Mouse (Mus musculus) cerebral cortex, adult 2 months (tissue): ENCODE results near the gene Zbtb16.

ENCODE experiments used
- WGBS: fragments of 180-500 bp; shearing (Covaris S2); methylation state at CpG from one replicate; pipeline ENCODE4 v1.1.7; 2018; 5-methylcytosine and 5-hydroxymethylcytosine counted together

The Zbtb16 gene

DNA sequence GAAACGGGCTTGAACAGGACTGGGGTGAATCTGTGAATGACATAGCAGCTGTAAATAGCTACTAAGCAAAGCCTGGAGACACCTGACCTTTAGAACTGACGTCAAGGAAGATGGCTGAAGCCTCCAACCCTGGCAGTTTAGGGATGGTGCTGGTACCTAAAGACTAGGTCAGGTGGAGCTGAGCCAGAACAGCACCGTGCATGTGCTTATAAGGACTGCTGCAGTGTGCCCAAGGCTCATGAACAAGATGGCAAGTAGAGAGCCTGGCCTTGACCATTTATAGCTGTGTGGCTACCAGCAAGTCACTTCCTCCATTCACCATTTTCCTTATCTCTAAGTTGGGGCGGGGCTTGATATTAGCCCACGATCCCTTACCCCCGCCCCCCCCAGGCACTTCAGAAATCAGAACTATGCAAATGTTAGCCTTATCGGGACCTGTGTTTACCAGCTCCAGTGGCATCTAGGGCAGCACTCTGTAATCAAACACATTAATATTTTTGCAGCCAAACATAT is 9.6 kb downstream of the Zbtb16 start:
- WGBS, result 75% methylated on average over 7 of the region's 7 CpGs

- 73% methylated on average over 12 of the region's 12 CpGs for WGBS
Measured at GRCm38 (mm10) chr9:48824533-48825130, 11.4 kb downstream of the Zbtb16 start.

DNA sequence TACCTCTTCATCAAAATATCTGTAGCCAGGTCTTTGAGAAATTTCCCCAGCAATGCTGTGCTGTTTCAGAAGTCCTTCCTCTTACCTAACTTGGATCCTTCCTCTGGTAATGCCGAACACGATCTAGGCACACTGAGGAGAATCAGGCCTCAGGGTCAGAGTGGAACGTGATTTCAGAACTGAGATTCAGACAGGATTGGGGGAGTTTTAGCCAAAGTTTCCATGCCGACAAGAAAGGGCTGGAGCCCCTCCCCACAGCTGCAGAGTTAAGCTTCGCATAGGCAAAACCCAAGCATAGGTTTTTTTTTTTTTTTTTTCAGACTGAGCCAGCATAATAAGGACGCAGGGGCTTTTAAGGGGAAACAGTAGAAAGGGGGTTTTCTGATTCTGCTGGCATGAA is 12.2 kb downstream of the Zbtb16 start:
- 64% methylated on average over 6 of the region's 6 CpGs for WGBS

DNA sequence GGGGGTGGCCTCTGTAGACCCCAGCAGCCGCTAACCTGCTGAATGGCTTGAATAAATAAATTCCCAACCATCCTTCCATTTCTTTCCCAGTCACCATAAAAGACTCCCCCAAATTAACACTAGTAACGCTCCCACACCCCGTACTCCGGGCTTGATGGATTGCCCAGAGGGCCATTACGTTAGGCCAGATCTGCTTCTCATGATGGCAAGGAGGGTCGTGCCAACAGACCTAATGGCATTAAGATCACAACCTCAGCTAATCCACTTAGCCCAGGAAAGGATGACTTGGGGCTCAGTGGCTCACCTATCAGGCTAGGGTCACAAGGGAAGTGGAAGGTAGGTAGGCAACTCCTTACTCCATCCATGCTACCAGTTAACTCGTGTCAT is 12.7 kb downstream of the Zbtb16 start:
- WGBS, result 65% methylated on average over 7 of the region's 7 CpGs

DNA sequence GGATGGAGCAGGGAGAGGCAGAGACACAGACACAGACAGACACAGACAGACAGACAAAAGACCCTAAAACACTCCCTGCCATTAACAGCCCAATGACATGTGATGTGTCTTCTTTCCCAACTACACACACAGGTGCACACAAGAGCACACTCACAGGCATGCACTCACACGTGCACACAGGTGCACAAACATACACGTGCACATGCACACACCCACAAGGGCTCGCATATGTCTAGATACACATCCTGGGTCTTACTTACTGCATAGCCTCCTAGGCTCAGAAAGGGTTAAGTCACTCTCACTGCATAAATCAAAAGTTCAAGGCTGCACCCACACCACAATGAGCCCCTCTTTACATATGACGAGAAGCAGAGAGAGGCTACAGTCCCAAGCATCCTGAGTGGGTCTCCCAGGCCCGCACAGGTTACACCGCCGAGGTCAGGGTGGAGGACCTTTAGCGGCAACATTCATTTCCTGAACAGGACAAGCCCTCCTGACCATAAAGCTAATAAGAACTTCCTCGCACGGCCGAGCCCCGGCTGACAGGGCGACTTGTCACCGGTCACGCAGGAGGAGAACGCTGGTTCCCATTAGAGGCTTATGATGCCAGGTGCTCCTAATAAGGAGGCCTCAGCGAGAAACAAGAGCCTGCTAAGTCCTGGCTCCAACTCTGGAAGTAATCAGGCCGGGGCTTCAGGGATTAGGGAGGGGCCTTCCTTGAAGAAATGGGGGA is 13.3 kb downstream of the Zbtb16 start:
- WGBS, result 69% methylated on average over 18 of the region's 18 CpGs

DNA sequence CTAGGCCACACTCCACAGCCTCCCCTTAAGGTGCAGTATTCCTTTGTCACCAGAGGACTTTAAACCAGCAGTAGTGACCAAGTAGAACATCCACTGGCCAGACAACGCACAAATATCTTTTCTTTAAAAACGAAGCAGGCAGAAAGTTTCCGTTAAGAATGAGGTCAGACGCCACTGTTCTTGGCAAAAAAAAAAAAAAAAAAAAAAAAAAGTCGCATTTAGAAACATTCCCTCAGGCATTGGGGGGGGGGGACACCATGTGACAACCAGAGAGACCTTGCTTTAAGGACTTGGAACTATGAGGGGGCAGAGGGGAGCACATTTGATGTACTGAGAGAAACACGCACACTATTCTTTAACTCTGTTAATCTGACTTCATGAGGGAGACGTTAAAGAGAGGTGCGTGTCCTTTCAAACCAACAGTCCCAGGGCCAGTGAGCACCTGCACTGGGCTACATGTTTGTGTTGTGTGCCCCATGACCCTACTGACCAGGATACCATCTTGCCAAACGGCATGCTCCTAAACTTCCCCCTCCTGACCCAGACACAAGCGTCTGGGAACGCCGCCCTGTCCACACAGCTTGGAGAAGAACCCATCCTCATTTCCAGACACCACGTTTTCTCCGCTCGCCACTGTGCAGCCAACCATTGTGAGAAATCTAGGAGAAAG is 14.0 kb downstream of the Zbtb16 start:
- 65% methylated on average over 15 of the region's 15 CpGs for WGBS

- WGBS, result 68% methylated on average over 9 of the region's 9 CpGs
Measured at GRCm38 (mm10) chr9:48821431-48821830, 14.6 kb downstream of the Zbtb16 start.

DNA sequence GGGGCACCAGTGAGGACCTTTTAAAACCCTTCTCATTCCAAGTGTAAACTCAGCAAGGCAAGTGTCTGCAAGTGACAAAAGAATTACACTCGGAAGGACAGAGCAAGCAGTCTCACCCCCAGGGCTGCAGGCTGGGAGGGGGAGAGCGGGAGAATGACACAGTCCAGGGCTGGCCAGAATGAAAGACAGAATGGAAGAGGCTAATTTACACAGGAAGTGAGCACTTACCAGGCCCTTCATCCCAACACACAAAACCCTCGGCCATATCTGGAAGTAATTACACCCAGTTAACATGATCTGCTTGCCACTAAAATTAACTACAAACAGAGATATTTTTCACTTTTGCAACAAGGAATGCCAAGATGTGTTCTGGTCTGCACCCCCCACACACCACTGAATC is 15.2 kb downstream of the Zbtb16 start:
- 45% methylated on average over 3 of the region's 3 CpGs for WGBS

GRCm38 (mm10) chr9:48819695-48820094 is 16.3 kb downstream of the Zbtb16 start:
- 91% methylated on average over 10 of the region's 10 CpGs for WGBS

DNA sequence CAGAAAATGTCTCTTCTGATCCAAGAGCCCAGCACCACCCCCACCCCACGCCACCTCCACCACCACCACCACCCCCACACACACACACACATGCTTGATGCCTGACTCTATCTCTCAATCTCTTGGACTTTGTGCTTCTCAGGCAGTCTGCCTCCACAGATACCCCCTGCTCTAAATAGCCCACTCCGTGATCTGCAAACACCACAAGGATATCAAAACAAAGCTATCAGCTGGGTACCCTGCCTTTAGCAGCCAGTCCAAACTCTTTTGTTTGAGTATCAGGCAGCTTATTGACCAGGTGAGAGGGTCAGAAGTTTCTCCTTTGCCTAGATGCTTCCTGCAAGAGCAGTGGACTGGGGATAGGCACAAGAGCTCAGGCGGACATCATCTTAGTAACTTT is 16.9 kb downstream of the Zbtb16 start:
- 72% methylated on average over 3 of the region's 3 CpGs for WGBS

DNA sequence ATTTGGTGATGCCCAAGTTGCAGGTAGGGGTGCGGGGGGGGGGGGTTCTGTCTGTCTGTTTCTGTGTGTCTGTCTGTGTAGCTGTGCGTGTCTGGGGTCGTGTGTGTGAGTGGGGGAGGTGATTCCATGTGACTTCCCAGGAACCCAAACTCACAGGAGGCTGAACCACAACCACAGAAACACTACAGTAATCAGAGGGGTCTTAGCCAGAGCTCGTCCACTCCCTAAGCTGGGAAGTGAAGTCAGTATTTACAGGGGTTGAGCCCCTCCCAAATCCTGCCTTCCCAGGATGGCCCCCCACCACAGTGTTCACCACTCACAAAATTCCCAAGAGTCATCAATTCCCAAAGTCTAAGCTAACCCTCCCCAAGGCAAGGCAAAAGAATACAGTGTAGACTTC is 18.1 kb downstream of the Zbtb16 start:
- WGBS, result 86% methylated on average over 4 of the region's 4 CpGs

GRCm38 (mm10) chr9:48817399-48817793 is 18.6 kb downstream of the Zbtb16 start:
- WGBS, result 51% methylated on average over 7 of the region's 7 CpGs

DNA sequence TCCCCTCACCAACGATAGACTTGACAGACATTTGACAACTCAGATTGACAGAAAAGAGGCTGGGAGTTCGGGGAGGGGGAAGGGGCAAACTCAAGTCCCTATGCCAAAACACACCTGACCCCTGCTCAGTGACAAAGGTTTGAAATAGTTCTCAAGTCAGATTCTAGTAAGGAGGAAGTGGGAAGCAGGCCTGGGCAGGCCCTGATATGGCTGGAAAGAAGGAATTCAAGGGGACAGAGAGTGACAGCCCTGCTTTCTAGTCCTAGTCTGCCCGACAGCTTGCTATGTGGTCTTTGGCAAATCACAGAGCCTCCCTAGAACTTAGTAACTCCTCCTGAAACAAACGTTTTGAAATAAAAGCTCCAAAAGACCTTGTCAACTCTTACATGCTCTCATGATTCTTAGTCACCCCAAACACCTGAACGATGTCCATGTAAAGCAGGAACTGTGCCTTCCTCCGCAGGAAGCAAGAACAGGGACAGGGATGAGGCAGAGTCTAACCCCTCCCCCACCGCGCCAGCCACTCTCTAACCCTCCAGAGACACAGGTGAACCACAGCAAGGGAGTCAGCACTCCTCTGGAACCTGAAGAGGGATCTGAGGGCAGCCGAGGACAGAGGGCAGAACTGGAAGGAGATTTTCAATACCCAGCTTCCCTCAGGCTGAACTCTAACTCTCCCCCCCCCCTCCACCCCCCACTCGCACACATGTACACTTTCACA is 19.2 kb downstream of the Zbtb16 start:
- WGBS, result 55% methylated on average over 10 of the region's 10 CpGs

DNA sequence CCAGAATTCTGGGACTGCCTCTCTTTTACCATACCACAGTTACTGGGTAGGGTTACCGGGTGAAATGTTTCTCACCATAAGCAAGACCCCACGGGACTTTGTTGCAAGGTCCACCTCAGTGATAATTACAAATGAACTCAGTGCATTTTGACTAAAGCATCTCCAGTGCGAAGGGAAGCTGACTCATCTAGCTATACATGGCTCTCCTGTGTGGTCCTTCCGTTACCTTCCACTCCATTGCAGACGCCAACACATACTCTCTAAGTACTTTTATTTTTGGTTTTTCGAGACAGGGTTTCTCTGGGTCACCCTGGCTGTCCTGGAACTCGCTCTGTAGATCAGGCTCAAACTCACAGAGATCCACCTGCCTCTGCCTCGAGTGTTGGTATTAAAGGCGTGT is 19.9 kb downstream of the Zbtb16 start:
- WGBS, result 70% methylated on average over 9 of the region's 9 CpGs

DNA sequence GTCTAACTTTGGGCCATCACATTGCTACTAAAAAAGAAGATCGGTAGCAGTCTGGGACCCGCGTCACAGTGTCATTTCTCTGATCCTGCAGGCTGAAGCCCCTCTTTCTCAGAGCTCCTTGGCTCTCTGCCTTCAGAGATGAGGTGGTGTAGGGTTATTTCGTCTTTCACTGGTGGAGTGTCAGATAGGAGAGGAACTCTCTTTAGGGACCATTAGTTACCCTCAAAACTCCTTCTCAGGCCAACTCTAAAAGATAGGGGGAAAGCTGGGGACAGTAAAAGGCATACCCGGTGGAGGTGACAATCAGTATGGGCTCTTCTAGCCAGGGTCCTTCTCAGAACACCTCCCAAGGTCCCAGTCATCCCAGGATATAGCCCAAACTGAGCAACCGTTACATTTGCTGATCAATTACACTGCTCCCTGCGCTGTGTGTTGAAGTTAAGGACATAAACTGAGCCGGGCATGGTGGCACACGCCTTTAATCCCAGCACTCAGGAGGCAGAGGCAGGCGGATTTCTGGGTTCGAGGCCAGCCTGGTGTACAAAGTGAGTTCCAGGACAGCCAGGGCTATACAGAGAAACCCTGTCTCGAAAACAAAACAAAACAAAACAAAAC is 21.0 kb downstream of the Zbtb16 start:
- WGBS, result 85% methylated on average over 12 of the region's 12 CpGs

DNA sequence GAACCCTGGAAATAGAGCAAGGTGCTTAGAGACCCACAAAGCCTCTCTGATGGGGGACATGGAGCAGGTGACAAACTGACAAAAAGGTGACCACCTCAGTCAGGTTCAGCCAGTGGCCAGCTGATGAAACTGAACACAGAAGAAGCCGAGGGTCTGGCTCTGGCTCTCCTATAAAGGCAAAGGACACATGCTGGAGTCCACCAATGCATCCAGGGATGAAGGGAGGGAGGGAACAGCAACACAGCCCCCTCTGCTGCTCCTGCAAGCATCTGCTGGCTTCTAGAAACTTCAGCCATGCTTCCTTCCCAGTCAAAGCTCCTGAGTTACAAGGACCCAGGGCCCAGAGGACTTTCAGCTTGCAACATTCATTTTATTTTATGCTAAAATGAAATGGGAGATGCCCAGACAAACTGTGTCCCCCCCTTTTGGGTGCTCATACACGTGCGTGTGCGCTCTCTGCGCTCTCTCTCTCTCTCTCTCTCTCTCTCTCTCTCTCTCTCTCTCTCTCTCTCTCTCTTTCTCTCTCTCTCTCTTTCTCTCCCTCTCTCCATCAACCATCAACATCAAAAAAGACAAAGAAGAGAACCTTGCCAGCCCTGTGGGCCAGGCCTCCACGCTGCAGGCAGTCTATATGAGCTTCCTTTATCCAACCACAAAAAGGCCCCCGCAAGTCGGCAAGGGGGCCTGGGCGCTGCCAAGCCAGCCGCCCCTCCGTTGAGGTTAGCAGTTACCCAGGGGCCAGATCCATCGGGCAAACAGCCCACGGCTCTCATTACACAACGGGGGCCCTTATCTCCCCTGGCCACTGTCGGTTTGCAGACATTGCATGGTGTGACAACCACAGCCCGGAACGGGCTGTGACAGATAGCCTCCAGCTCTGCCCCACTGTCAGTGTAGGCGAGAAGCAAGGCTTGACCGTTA is 21.8 kb downstream of the Zbtb16 start:
- 71% methylated on average over 19 of the region's 19 CpGs for WGBS

- 96% methylated on average over 6 of the region's 6 CpGs for WGBS
Measured at GRCm38 (mm10) chr9:48812352-48812751, 23.7 kb downstream of the Zbtb16 start.

GRCm38 (mm10) chr9:48806591-48806990 is 29.4 kb downstream of the Zbtb16 start:
- WGBS, result 69% methylated on average over 6 of the region's 6 CpGs

DNA sequence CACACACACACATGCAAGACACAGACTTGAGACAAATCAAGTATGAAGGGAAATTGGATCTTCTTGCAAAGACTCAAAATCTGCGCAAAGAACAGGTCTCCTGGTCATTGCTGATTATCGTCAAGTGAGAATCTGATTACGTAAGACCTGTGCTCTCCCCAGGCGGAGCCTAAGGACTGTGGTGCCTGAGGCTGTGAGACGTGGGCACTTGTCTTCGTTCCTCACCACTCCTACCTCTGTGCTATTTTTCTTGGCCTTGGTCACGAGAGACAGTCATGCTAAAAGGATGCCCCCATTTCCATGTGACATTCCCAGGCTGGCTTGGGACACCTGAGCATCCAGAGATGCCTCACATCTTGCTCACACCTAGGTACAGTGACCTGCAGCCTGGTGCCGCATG is 30.2 kb downstream of the Zbtb16 start:
- 65% methylated on average over 8 of the region's 8 CpGs for WGBS

DNA sequence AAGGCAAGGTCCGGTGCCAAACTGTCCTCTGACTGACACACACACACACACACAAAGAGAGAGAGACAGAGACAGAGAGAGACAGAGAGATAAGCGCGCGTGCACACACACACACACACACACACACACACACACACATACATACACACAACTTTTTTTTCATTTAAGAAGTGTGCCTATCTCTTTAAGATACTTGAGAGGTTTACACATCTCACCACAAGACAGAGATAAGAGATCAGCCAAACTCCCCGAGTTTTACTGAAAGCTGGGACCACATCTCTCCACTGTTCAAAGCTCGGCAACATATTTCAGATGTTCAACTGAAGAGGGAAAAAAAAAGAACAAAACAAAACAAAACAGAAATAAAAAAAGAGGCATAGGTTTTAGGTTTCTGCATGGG is 31.5 kb downstream of the Zbtb16 start:
- 76% methylated on average over 6 of the region's 6 CpGs for WGBS
